Mouse (Mus musculus) heart, embryonic 10.5 days (tissue): ENCODE results near the gene Zfp174. TPM values are rescaled to one million over a fixed set of nuclear protein-coding genes. Genes with fewer than 3 reads are reported as not detected.
A peak's percentile ranks its signal among the peaks of the same experiment; 100 is the strongest.
"Not testable (repeated sequence)": the region's sequence is repeated elsewhere in the genome, so short reads cannot be mapped to it uniquely, and the experiment has no call there.

Source experiments
- DNase-seq: peaks from one replicate; pipeline ENCODE4 v3.0.0-alpha.2; 2017; ENCODE audit warnings: low spot score
- H3K27ac ChIP-seq: fragments of 300-500 bp; sonication (generic); 2 replicates; pipeline ENCODE4 v1.5.1; 2016; ENCODE audit warnings: mild to moderate bottlenecking
- H3K27me3 ChIP-seq: fragments of 300-500 bp; sonication (generic); 2 replicates; pipeline ENCODE4 v1.6.1; 2016; ENCODE audit warnings: mild to moderate bottlenecking; ENCODE audit not compliant: poor library complexity, insufficient read depth, severe bottlenecking
- H3K36me3 ChIP-seq: fragments of 300-500 bp; sonication (generic); 2 replicates; pipeline ENCODE4 v1.6.1; 2016; ENCODE audit warnings: mild to moderate bottlenecking, moderate library complexity
- H3K4me1 ChIP-seq: fragments of 300-500 bp; sonication (generic); 2 replicates; pipeline ENCODE4 v1.6.1; 2016; ENCODE audit warnings: mild to moderate bottlenecking
- H3K4me3 ChIP-seq: fragments of 300-500 bp; sonication (generic); 2 replicates; pipeline ENCODE4 v1.5.1; 2016; ENCODE audit warnings: mild to moderate bottlenecking, moderate library complexity
- H3K9me3 ChIP-seq: fragments of 300-500 bp; sonication (generic); 2 replicates; pipeline ENCODE4 v1.6.1; 2016; ENCODE audit warnings: mild to moderate bottlenecking, moderate library complexity
- WGBS: fragments of 180-500 bp; shearing (Covaris S2); methylation state at CpG from one replicate; pipeline ENCODE4 v1.1.7; 2016; 5-methylcytosine and 5-hydroxymethylcytosine counted together
- polyA plus RNA-seq: library from polyadenylated mRNA; unstranded; fragments of >200 nt; fragmentation: Nextera tagmentation; extraction: Ambion mirVana; gene quantifications from 2 replicates; pipeline ENCODE4 v1.2.1, GENCODE M21; 2016

Zfp174 gene
- polyA plus RNA-seq, 1 experiment from 2014 or later: 0.72 TPM

- not testable (repeated sequence) for H3K27ac ChIP-seq, H3K36me3 ChIP-seq, H3K4me1 ChIP-seq, H3K9me3 ChIP-seq, H3K4me3 ChIP-seq, DNase-seq, H3K27me3 ChIP-seq
- 83% methylated on average over 13 of the region's 13 CpGs for WGBS
Observed at GRCm38 (mm10) chr16:3851301-3851700, 4.2 kb downstream of the Zfp174 start.

- H3K9me3 ChIP-seq: no peaks in the 10 kb centered on the region
- no peak for DNase-seq
- no peak overlapping the region for H3K27ac ChIP-seq
- peaks cover 6% of the 10 kb centered on the region for H3K4me1 ChIP-seq
- H3K27me3 ChIP-seq: no peaks in the 10 kb centered on the region
- H3K4me3 ChIP-seq: peak overlapping the region; percentile 9; the same call in 1 of the 2 replicates
- no peaks in the 10 kb centered on the region for H3K36me3 ChIP-seq
- 19% methylated on average over 12 of the region's 12 CpGs for WGBS
Observed at GRCm38 (mm10) chr16:3852586-3852985, 5.5 kb downstream of the Zfp174 start.

GRCm38 (mm10) chr16:3854437-3855182, 7.5 kb downstream of the Zfp174 start:
- 59% methylated on average over 11 of the region's 11 CpGs for WGBS
- no peak overlapping the region for H3K4me3 ChIP-seq
- no peaks in the 10 kb centered on the region for H3K36me3 ChIP-seq
- H3K9me3 ChIP-seq: no peaks in the 10 kb centered on the region
- H3K27ac ChIP-seq: no peak overlapping the region
- DNase-seq: no peak
- no peaks in the 10 kb centered on the region; the same call in 1 of the 2 replicates for H3K4me1 ChIP-seq
- no peaks in the 10 kb centered on the region for H3K27me3 ChIP-seq

GRCm38 (mm10) chr16:3855776-3856175, 8.7 kb downstream of the Zfp174 start:
- no peaks in the 10 kb centered on the region for H3K27me3 ChIP-seq
- H3K27ac ChIP-seq: no peak overlapping the region
- H3K9me3 ChIP-seq: no peaks in the 10 kb centered on the region
- peaks cover 3% of the 10 kb centered on the region; the same call in 1 of the 2 replicates for H3K36me3 ChIP-seq
- WGBS: 74% methylated on average over 1 of the region's 1 CpGs
- H3K4me3 ChIP-seq: no peak overlapping the region
- H3K4me1 ChIP-seq: no peaks in the 10 kb centered on the region; the same call in 1 of the 2 replicates
- DNase-seq: no peak

GRCm38 (mm10) chr16:3859254-3859653, 12.2 kb downstream of the Zfp174 start:
- WGBS: 87% methylated on average over 4 of the region's 4 CpGs
- Histone ChIP-seq H3K27me3 (no peaks in the 10 kb centered on the region), H3K36me3 (peaks cover 22% of the 10 kb centered on the region), H3K27ac (no peak overlapping the region), H3K9me3 (no peaks in the 10 kb centered on the region), H3K4me3 (no peak overlapping the region), H3K4me1 (no peaks in the 10 kb centered on the region)
- no peak for DNase-seq

GRCm38 (mm10) chr16:3871815-3872214, 24.7 kb downstream of the Zfp174 start:
- Histone ChIP-seq H3K36me3 (peaks cover 22% of the 10 kb centered on the region; the same call in 1 of the 2 replicates), H3K27ac (peak overlapping the region; percentile 90), H3K4me1 (peaks cover 7% of the 10 kb centered on the region; the same call in 1 of the 2 replicates), H3K4me3 (peak overlapping the region; percentile 79), H3K27me3 (no peaks in the 10 kb centered on the region), H3K9me3 (no peaks in the 10 kb centered on the region)
- WGBS: 3% methylated on average over 16 of the region's 16 CpGs
- DNase-seq: no peak

GRCm38 (mm10) chr16:3872216-3873047, 25.4 kb downstream of the Zfp174 start, which contains the start of gene Naa60:
Gene Naa60 (plus strand): TSS chr16:3872375.
- peaks cover 17% of the 10 kb centered on the region; the same call in 1 of the 2 replicates for H3K36me3 ChIP-seq
- no peaks in the 10 kb centered on the region for H3K27me3 ChIP-seq
- peak within 1 kb of the TSS; percentile 79 for H3K4me3 ChIP-seq
- peaks cover 7% of the 10 kb centered on the region; the same call in 1 of the 2 replicates for H3K4me1 ChIP-seq
- peak within 1 kb of the TSS; percentile 90 for H3K27ac ChIP-seq
- peak; percentile 98 for DNase-seq
- WGBS: 5% methylated on average over 47 of the region's 47 CpGs
- H3K9me3 ChIP-seq: no peaks in the 10 kb centered on the region

- peaks cover 7% of the 10 kb centered on the region; the same call in 1 of the 2 replicates for H3K4me1 ChIP-seq
- no peaks in the 10 kb centered on the region for H3K27me3 ChIP-seq
- no peak overlapping the region for H3K4me3 ChIP-seq
- H3K27ac ChIP-seq: no peak overlapping the region
- 84% methylated on average over 4 of the region's 4 CpGs for WGBS
- H3K9me3 ChIP-seq: no peaks in the 10 kb centered on the region
- DNase-seq: no peak
- peaks cover 8% of the 10 kb centered on the region for H3K36me3 ChIP-seq
Observed at GRCm38 (mm10) chr16:3876346-3876745, 29.3 kb downstream of the Zfp174 start.

GRCm38 (mm10) chr16:3884201-3885064, 37.4 kb downstream of the Zfp174 start, which contains the start of the genes Zfp597 and Gm20695:
Gene Zfp597 (minus strand): TSS chr16:3884561.
Gene Gm20695 (plus strand): TSS chr16:3884648.
- peak within 1 kb of the TSS; percentile 97 for H3K4me3 ChIP-seq
- no peaks in the 10 kb centered on the region for H3K9me3 ChIP-seq
- peaks cover 13% of the 10 kb centered on the region for H3K4me1 ChIP-seq
- H3K27me3 ChIP-seq: no peaks in the 10 kb centered on the region
- peak within 1 kb of the TSS; percentile 96 for H3K27ac ChIP-seq
- DNase-seq: peak; percentile 97
- peaks cover 9% of the 10 kb centered on the region for H3K36me3 ChIP-seq
- under 1% methylated on average over 88 of the region's 88 CpGs for WGBS

GRCm38 (mm10) chr16:3885065-3885670, 38.1 kb downstream of the Zfp174 start:
- H3K9me3 ChIP-seq: no peaks in the 10 kb centered on the region
- peak overlapping the region; percentile 97 for H3K4me3 ChIP-seq
- no peak for DNase-seq
- WGBS: 3% methylated on average over 10 of the region's 10 CpGs
- H3K27ac ChIP-seq: peak overlapping the region; percentile 96
- H3K36me3 ChIP-seq: 0 out of 2 replicates have a peak, but pooled peaks cover 7% of the 10 kb centered on the region
- peaks cover 13% of the 10 kb centered on the region for H3K4me1 ChIP-seq
- no peaks in the 10 kb centered on the region for H3K27me3 ChIP-seq

GRCm38 (mm10) chr16:3891621-3892295, 44.7 kb downstream of the Zfp174 start:
- H3K36me3 ChIP-seq: peaks cover 19% of the 10 kb centered on the region
- peaks cover 8% of the 10 kb centered on the region; the same call in 1 of the 2 replicates for H3K4me1 ChIP-seq
- DNase-seq: no peak
- H3K4me3 ChIP-seq: no peak overlapping the region
- H3K27ac ChIP-seq: no peak overlapping the region
- H3K9me3 ChIP-seq: no peaks in the 10 kb centered on the region
- 91% methylated on average over 14 of the region's 14 CpGs for WGBS
- H3K27me3 ChIP-seq: no peaks in the 10 kb centered on the region
